Mouse (Mus musculus) heart, adult 18-20 months (tissue): ENCODE data around the gene Gpr21. TPM values are rescaled to one million over a fixed set of nuclear protein-coding genes. Genes with fewer than 3 reads are reported as not detected.
A peak's percentile ranks its signal among the peaks of the same experiment; 100 is the strongest.
"Not testable (repeated sequence)": the region's sequence is repeated elsewhere in the genome, so short reads cannot be mapped to it uniquely, and the experiment has no call there.

Experiments used
- DNase-seq, 2 experiments: peaks; one replicate each; pipeline ENCODE4 v3.0.0; 2021 to 2022; ENCODE audit warnings: mixed read lengths in 1 of 2
- long read RNA-seq, 2 experiments: library from polyadenylated mRNA; stranded (forward); transcript quantifications; one replicate each; pipeline ENCODE4 v2.0.0; 2021
- total RNA-seq, 2 experiments: library from RNA; stranded (reverse); gene quantifications; 2 replicates each; pipeline ENCODE4 v1.2.3; 2021

Gene Gpr21
- total RNA-seq, result under 1 TPM; 0.30 to 0.98 TPM
- long read RNA-seq, experiment 1, result 0 reads
- long read RNA-seq, experiment 2, result 0 reads

GRCm38 (mm10) chr2:37516030-37516710, at the start of gene Gpr21:
TSS of gene Gpr21 (plus strand) at chr2:37516332.
- DNase-seq, result no peak

GRCm38 (mm10) chr2:37479559-37479958, 36.6 kb upstream of the Gpr21 start:
- no peak for DNase-seq

GRCm38 (mm10) chr2:37480039-37480438, 36.1 kb upstream of the Gpr21 start:
- DNase-seq, result no peak

GRCm38 (mm10) chr2:37484165-37484564, 32.0 kb upstream of the Gpr21 start:
- no peak for DNase-seq

GRCm38 (mm10) chr2:37485370-37485769, 30.8 kb upstream of the Gpr21 start:
- DNase-seq, result peak; percentile 22 to 78

- DNase-seq, result no peak
These were observed 29.7 kb upstream of the Gpr21 start for GRCm38 (mm10) chr2:37486408-37486807.

- no peak for DNase-seq
These were observed 27.2 kb upstream of the Gpr21 start for GRCm38 (mm10) chr2:37488956-37489355.

GRCm38 (mm10) chr2:37497321-37497720, 18.8 kb upstream of the Gpr21 start:
- DNase-seq, result no peak

- DNase-seq, result not testable (repeated sequence)
These were observed 10.3 kb upstream of the Gpr21 start for GRCm38 (mm10) chr2:37505856-37506255.

- no peak for DNase-seq
These were observed 4.8 kb upstream of the Gpr21 start for GRCm38 (mm10) chr2:37511134-37511901.

- no peak for DNase-seq
These were observed 860 bp downstream of the Gpr21 start for GRCm38 (mm10) chr2:37516922-37517462.

- no peak for DNase-seq
These were observed 2.6 kb downstream of the Gpr21 start for GRCm38 (mm10) chr2:37518561-37519285.

GRCm38 (mm10) chr2:37519286-37519640, 3.1 kb downstream of the Gpr21 start:
- no peak for DNase-seq

- DNase-seq, result no peak
These were observed 11.5 kb downstream of the Gpr21 start for GRCm38 (mm10) chr2:37527587-37527986.

- DNase-seq, result no peak
These were observed 13.3 kb downstream of the Gpr21 start for GRCm38 (mm10) chr2:37529397-37529796.

GRCm38 (mm10) chr2:37530766-37531165, 14.6 kb downstream of the Gpr21 start:
- no peak for DNase-seq

GRCm38 (mm10) chr2:37531639-37532038, 15.5 kb downstream of the Gpr21 start:
- DNase-seq, result no peak

GRCm38 (mm10) chr2:37549346-37550012, 33.3 kb downstream of the Gpr21 start:
- peak; percentile 34 to 58 for DNase-seq

GRCm38 (mm10) chr2:37556366-37556765, 40.2 kb downstream of the Gpr21 start:
- no peak for DNase-seq

- DNase-seq, result peak; percentile 20 to 22
These were observed 49.4 kb downstream of the Gpr21 start for GRCm38 (mm10) chr2:37565579-37565978.

GRCm38 (mm10) chr2:37566035-37566434, 49.9 kb downstream of the Gpr21 start:
- DNase-seq, result no peak

GRCm38 (mm10) chr2:37569888-37570287, 53.8 kb downstream of the Gpr21 start:
- no peak for DNase-seq
